Mouse (Mus musculus) liver, postnatal 0 days (tissue): ENCODE results near the gene Map3k7. TPM values are rescaled to one million over a fixed set of nuclear protein-coding genes. Genes with fewer than 3 reads are reported as not detected.

Experiments used
- ATAC-seq: fragments of 200-750 bp; cut with Nextera tagmentation; 2 replicates; pipeline ENCODE4 v1.8.0; 2017; ENCODE audit warnings: mild to moderate bottlenecking, moderate library complexity
- DNase-seq: peaks from one replicate; pipeline ENCODE4 v3.0.0-alpha.2; 2016
- H3K27ac ChIP-seq: fragments of 300-500 bp; sonication (generic); 2 replicates; pipeline ENCODE4 v1.5.1; 2014; ENCODE audit warnings: antibody characterized with exemption, moderate library complexity, mild to moderate bottlenecking, low read depth
- H3K27me3 ChIP-seq: fragments of 300-500 bp; sonication (generic); 2 replicates; pipeline ENCODE4 v1.6.1; 2014; ENCODE audit warnings: low read length, control low read depth, mixed read lengths; ENCODE audit not compliant: insufficient read depth
- H3K36me3 ChIP-seq: fragments of 300-500 bp; sonication (generic); replicated peaks from 2 replicates; pipeline ENCODE4 v1.6.1; 2014; ENCODE audit warnings: mild to moderate bottlenecking, control low read depth, low read length, moderate library complexity, mixed read lengths; ENCODE audit not compliant: insufficient read depth
- H3K4me1 ChIP-seq: fragments of 300-500 bp; sonication (generic); 2 replicates; pipeline ENCODE4 v1.6.1; 2014; ENCODE audit warnings: antibody characterized with exemption, mild to moderate bottlenecking, control low read depth; ENCODE audit not compliant: insufficient read depth
- H3K4me2 ChIP-seq: fragments of 300-500 bp; sonication (generic); 2 replicates; pipeline ENCODE4 v1.6.1; 2014; ENCODE audit warnings: low read depth, mild to moderate bottlenecking, low read length, moderate library complexity, mixed read lengths
- H3K4me3 ChIP-seq: fragments of 300-500 bp; sonication (generic); 2 replicates; pipeline ENCODE4 v1.5.1; 2014; ENCODE audit warnings: low read depth, low read length
- H3K9ac ChIP-seq: fragments of 300-500 bp; sonication (generic); replicated peaks from 2 replicates; pipeline ENCODE4 v1.6.1; 2014; ENCODE audit warnings: mild to moderate bottlenecking, moderate library complexity
- H3K9me3 ChIP-seq: fragments of 300-500 bp; sonication (generic); 2 replicates; pipeline ENCODE4 v1.6.1; 2016; ENCODE audit warnings: mild to moderate bottlenecking, control low read depth, low read length, mixed read lengths
- CTCF ChIP-seq: sonication (generic); IDR thresholded peaks from 2 replicates; pipeline ENCODE4 v1.5.1; 2016; ENCODE audit warnings: antibody characterized with exemption, low read depth
- EP300 ChIP-seq: IDR thresholded peaks from 2 replicates; pipeline ENCODE4 v1.6.1; 2016; ENCODE audit warnings: antibody characterized with exemption, low read depth, mild to moderate bottlenecking
- WGBS: fragments of 180-500 bp; shearing (Covaris S2); extraction: QIAGEN DNeasy Blood & Tissue Kit; methylation state at CpG from one replicate; pipeline ENCODE4 v1.1.7; 2014; ENCODE audit not compliant: insufficient replicate concordance; 5-methylcytosine and 5-hydroxymethylcytosine counted together
- polyA plus RNA-seq: library from polyadenylated mRNA; unstranded; fragments of >200 nt; fragmentation: Nextera tagmentation; extraction: Ambion mirVana; gene quantifications from 2 replicates; pipeline ENCODE4 v1.2.1, GENCODE M21; 2015

The Map3k7 gene
- 7.6 and 8.0 TPM in 2 replicates for polyA plus RNA-seq

DNA sequence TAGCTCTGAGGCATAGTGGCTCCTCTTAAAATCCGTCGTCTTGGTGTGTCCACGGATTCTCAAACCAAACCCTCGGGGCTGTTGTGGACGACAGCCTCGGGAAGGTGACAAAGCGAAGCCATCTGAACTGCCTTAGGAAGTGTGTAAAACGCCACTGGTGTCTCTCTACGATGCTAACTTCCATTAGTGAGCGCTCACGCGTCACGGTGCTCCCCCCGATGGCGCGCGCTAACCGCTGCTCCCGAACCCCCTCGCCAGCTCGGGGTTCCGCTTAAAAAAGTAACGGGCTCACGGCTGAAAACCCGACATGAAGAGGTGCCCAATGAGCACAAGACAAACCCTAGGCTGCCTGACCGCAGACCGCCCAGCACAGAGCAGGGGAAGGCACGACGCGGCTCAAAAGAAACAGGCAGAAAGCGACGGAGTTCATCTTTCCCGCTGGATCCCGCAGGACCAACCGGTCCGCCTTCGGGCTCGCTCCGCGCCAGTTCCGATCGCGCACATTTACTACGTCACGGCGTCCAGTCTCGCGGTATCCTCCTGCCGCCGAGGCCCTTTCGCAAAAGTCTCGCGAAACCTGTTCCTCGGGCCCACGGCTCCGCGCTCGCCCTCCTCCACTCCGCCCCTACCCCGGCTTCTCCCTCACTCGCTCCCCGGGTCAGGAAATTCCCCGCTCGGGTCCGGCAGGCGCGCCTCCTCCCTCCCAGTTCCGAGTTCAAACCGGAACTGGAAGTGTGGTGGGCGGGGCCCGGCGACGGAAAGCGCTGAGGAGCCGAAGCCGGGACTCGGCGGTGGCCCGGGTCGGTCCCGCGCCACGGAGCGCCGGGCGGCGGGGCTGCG is at the start of gene Map3k7:
TSS of gene Map3k7 (plus strand) at position 744 of the 840 bp plus-strand sequence.
- TF ChIP-seq EP300, result peak; percentile 84
- TF ChIP-seq CTCF, result no peak
- no peaks in the 10 kb centered on the region for H3K27me3 ChIP-seq
- peak; percentile 95 for ATAC-seq
- peak within 1 kb of the TSS; percentile 92 for H3K9ac ChIP-seq
- peaks cover 14% of the 10 kb centered on the region for H3K4me1 ChIP-seq
- H3K27ac ChIP-seq, result peak within 1 kb of the TSS; percentile 98
- under 1% methylated on average over 88 of the region's 88 CpGs for WGBS
- no peaks in the 10 kb centered on the region; the same call in 1 of the 2 replicates for H3K36me3 ChIP-seq
- H3K4me3 ChIP-seq, result peak within 1 kb of the TSS; percentile 87
- no peaks in the 10 kb centered on the region for H3K9me3 ChIP-seq
- peak within 1 kb of the TSS; percentile 95 for H3K4me2 ChIP-seq
- peak; percentile 95 for DNase-seq

DNA sequence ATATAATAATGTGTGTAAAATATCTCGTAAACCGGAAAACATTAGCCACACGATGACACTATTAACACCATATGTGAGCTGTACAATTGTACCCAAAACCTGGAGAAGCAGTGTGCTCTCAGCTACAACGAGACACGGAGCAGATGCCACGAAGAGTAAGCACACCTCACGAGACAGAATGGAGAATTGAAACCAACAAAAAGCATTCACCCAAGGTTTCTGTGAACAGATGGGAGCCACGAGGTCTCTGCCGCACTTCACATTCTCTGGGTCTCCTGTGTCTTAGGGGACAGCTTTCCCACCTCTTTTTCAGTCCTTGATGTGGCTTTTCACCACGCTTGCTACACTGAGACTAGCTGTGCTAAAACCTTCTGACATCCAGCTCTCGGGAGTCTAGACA is 48.8 kb upstream of the Map3k7 start:
- H3K9me3 ChIP-seq, result no peaks in the 10 kb centered on the region
- 71% methylated on average over 11 of the region's 11 CpGs for WGBS
- no peaks in the 10 kb centered on the region for H3K27me3 ChIP-seq
- H3K36me3 ChIP-seq, result no peaks in the 10 kb centered on the region
- H3K27ac ChIP-seq, result no peak overlapping the region
- no peak overlapping the region for H3K4me2 ChIP-seq
- ATAC-seq, result no peak
- TF ChIP-seq EP300, result no peak
- TF ChIP-seq CTCF, result no peak
- H3K4me3 ChIP-seq, result no peak overlapping the region
- H3K4me1 ChIP-seq, result no peaks in the 10 kb centered on the region
- DNase-seq, result no peak
- no peak overlapping the region for H3K9ac ChIP-seq

- no peak for ATAC-seq
- no peak overlapping the region for H3K4me2 ChIP-seq
- no peak overlapping the region for H3K9ac ChIP-seq
- H3K9me3 ChIP-seq, result no peaks in the 10 kb centered on the region
- no peak for DNase-seq
- TF ChIP-seq CTCF (no peak), EP300 (no peak)
- no peaks in the 10 kb centered on the region for H3K27me3 ChIP-seq
- WGBS, result 90% methylated on average over 5 of the region's 5 CpGs
- H3K27ac ChIP-seq, result no peak overlapping the region
- no peaks in the 10 kb centered on the region for H3K4me1 ChIP-seq
- H3K4me3 ChIP-seq, result no peak overlapping the region
- H3K36me3 ChIP-seq, result no peaks in the 10 kb centered on the region
Measured at GRCm38 (mm10) chr4:31918717-31919116, 45.2 kb upstream of the Map3k7 start.

DNA sequence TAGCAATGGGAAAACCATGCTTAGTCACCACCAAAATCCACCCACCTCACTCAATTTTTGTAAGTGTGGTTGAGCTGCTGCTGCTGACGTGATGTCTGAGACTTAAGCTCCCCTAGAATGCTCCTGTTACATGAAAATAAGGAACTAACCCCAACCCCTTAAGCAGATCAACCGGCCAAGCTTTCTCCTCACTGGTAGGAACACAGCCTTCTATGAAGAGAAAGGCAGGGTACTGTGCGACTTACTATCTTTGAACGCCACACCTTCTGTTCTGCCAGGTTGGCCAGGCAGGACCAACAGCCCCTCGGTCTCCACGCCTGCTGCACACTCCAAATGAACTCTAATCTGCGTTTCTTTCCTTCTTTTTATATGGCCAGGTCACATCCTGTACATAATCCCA is 41.7 kb upstream of the Map3k7 start:
- WGBS, result 51% methylated on average over 7 of the region's 7 CpGs
- Histone ChIP-seq H3K4me2 (no peak overlapping the region), H3K4me1 (no peaks in the 10 kb centered on the region), H3K27me3 (no peaks in the 10 kb centered on the region), H3K9ac (no peak overlapping the region), H3K36me3 (no peaks in the 10 kb centered on the region), H3K4me3 (no peak overlapping the region), H3K9me3 (no peaks in the 10 kb centered on the region), H3K27ac (no peak overlapping the region)
- TF ChIP-seq EP300, result no peak
- TF ChIP-seq CTCF, result no peak
- DNase-seq (no peak), ATAC-seq (no peak)

DNA sequence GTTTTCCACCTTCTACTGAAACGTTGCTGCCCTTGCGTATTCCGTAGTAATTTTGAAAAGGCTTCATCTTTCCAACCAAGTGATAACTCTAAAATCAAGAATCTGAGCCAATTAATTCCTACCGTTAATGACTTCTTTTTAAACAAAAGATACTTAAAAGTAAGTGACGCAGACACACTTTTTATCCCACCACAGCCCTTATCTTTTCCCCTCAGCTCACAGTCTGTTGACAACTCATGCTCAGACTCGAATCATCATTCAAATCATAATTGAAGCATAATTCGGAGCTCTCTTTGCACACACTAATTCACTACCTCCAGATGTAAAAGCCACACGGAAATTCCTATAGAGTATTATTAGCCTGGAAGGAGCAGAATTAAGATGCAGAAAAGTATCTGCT is 40.5 kb upstream of the Map3k7 start:
- Histone ChIP-seq H3K9me3 (no peaks in the 10 kb centered on the region), H3K27me3 (no peaks in the 10 kb centered on the region), H3K4me3 (no peak overlapping the region), H3K27ac (no peak overlapping the region), H3K4me2 (no peak overlapping the region), H3K36me3 (no peaks in the 10 kb centered on the region), H3K9ac (no peak overlapping the region), H3K4me1 (no peaks in the 10 kb centered on the region)
- DNase-seq, result no peak
- TF ChIP-seq EP300, result no peak
- no peak for TF ChIP-seq CTCF
- WGBS, result 60% methylated on average over 8 of the region's 8 CpGs
- ATAC-seq, result no peak

- Histone ChIP-seq H3K4me1 (no peaks in the 10 kb centered on the region), H3K9me3 (no peaks in the 10 kb centered on the region), H3K27me3 (no peaks in the 10 kb centered on the region), H3K27ac (no peak overlapping the region), H3K4me3 (no peak overlapping the region), H3K4me2 (no peak overlapping the region), H3K9ac (no peak overlapping the region), H3K36me3 (no peaks in the 10 kb centered on the region)
- 64% methylated on average over 14 of the region's 14 CpGs for whole genome bisulfite sequencing
- DNase-seq (no peak), ATAC-seq (no peak)
- TF ChIP-seq EP300 (no peak), CTCF (no peak)
Measured at GRCm38 (mm10) chr4:31924301-31925185, 39.4 kb upstream of the Map3k7 start.
